Mouse (Mus musculus): ENCODE data around the gene Syde2.

Gene Syde2

GRCm38 (mm10) chr3:146010751-146011150 lies 23.1 kb downstream of the Syde2 start:
- no peak for DNase-seq (ENCODE audit: low read depth, low spot score)

- DNase-seq (ENCODE audit: low read depth, low spot score): peak; percentile 47
Observed at GRCm38 (mm10) chr3:146011544-146012218, 24.0 kb downstream of the Syde2 start.

DNA sequence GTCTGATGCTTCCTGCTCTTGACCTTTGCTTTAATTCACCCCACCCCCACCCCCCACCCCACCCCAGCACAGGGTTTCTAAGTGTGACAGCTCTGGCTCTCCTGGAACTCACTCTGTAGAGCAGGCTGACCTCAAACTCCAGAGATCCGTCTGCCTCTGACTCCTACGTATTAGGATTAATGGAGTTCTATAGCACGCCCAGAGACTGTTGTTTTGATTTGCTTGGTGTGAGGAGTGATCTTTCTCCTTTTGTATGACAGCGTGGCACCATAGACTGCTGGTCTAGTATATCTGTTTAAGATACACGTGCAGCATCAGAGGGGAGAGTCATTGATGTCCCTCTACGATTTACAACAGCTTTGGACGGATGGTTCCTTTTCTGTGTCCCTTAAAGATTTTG lies 25.8 kb downstream of the Syde2 start:
- DNase-seq (ENCODE audit: low read depth, low spot score): no peak

DNA sequence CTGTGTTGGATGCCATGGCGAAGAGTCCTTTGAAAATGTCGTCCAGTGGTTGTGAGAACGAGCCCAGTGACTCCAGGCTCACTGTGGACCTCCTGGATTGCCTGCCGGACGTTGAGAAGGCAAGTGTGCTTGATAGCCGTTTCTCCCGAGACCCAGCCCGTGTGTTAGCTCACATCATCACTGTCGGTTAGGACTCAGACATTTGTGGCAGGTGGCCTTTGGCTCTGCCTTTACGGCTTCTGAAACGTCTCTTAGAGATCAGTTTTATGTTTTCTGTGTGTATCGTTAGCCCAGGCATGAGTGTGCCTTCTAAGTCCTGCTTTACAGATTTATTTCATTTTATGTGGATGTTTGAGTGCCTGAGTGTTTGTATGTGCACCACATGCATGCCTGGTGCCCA lies 26.7 kb downstream of the Syde2 start:
- DNase-seq (ENCODE audit: low read depth, low spot score): no peak

GRCm38 (mm10) chr3:146016979-146017378 lies 29.3 kb downstream of the Syde2 start:
- DNase-seq (ENCODE audit: low read depth, low spot score): no peak

DNA sequence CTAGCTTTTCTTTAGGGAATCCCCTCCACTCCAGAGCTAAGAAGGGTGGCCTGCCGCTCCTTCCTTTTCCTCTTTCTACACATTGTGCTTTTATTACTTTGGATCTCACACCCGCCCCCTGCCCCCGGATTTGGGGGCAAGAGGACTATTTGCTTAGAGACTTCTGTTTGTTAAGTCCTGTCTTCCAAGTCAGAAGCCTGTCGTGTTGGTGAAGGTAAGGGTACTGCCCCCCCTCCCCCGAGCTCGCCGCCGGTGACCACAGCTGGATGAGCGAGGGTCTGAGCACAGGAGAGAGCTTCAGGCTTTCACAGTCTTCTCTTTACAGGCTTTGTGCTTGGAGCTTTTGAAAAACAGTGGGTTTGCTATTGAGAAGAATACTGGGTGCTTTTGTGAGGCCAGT lies 29.9 kb downstream of the Syde2 start:
- DNase-seq (ENCODE audit: low read depth, low spot score): no peak

DNA sequence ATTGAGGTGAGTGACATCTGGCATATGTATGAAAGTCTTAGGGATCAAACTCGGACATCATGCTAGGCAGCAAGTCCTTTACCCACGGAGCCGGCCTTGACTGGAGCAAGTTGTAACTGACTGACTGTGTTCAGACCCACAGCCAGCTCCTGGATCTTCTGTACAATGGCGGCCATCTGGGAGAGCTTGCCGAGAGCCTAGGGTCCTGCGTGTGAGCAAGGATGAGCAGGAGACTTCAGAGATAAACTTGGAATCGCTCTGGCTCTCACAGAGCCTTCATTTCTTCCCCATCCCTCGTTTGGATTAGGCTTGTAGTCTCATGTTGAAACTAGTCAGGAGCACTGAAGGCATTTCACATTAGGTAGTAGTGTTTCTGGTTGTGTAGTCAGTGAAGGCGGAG lies 34.6 kb downstream of the Syde2 start:
- DNase-seq (ENCODE audit: low read depth, low spot score): no peak

- DNase-seq (ENCODE audit: low read depth, low spot score): peak; percentile 88
Observed at GRCm38 (mm10) chr3:146024746-146025145, 37.1 kb downstream of the Syde2 start.

DNA sequence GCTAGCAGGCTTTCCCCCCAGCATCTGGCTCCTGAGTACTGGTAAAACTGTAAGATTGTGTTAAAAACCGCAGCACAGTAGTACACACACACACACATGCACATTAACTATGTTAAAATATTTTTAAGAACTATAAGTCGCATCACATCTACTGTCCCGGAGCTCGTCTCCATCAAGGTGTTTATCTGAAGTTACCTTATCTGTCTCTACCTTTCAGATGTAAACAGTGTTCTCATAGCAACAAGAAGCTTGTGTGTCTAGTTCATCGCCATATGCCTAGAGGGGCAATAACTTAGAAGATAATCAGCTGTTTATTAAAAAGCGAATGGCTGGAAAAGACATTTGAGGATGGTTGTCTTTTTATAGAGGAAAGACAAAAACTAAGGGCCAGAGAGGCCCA lies 37.8 kb downstream of the Syde2 start:
- no peak for DNase-seq (ENCODE audit: low read depth, low spot score)

GRCm38 (mm10) chr3:146027116-146027515 lies 39.4 kb downstream of the Syde2 start:
- peak; percentile 64 for DNase-seq (ENCODE audit: low read depth, low spot score)

- peak; percentile 63 for DNase-seq (ENCODE audit: low read depth, low spot score)
Observed at GRCm38 (mm10) chr3:146028406-146028805, 40.7 kb downstream of the Syde2 start.

DNA sequence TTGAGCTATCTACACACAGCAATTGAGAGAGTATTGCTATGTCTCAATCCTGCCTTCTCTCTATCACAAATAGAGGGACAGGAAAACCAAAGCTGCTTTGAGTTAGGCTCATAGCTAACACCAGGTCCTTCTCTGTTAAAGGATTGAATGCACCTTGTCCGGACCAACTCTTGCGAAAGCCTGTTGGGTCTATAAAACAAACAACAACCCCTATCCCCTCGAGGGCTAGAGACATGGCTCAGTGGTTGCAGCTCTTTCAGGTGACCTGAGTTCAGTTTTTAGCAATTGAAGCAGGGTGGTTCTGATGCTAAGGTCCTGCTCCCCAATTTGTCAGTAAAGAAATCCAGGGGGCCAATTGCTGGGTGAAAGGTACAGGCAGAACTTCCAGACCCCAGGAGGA lies 41.6 kb downstream of the Syde2 start:
- no peak for DNase-seq (ENCODE audit: low read depth, low spot score)

DNA sequence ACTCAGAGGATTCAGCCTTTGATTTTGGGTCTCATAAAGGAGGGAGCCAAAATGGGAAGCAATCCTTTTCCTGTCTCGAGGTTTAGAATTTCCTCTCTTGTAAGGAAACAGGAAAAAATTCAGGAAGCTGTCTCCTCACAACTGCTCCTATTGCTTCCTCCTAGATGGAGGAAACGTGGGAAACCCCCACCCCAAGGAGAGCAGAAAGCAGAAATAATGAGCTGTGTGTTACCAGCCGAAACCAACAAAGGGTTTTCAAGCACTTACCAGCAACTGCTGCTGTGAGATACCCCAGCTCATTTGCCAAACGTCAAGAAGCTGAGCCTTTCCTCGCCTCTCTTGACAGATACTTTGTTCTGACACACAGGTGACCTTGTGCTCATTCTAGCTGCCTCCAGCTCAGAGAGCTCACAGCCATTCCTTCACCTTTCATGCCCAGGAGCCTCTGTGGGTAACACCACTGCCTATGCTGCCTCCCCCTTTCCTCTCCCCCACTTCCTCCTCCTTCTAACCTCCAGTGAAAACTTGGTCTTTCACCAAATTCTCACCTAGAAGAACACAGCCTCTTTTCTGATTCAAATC lies 42.7 kb downstream of the Syde2 start:
- DNase-seq (ENCODE audit: low read depth, low spot score): no peak

GRCm38 (mm10) chr3:146032976-146033375 lies 45.3 kb downstream of the Syde2 start:
- DNase-seq (ENCODE audit: low read depth, low spot score): no peak

DNA sequence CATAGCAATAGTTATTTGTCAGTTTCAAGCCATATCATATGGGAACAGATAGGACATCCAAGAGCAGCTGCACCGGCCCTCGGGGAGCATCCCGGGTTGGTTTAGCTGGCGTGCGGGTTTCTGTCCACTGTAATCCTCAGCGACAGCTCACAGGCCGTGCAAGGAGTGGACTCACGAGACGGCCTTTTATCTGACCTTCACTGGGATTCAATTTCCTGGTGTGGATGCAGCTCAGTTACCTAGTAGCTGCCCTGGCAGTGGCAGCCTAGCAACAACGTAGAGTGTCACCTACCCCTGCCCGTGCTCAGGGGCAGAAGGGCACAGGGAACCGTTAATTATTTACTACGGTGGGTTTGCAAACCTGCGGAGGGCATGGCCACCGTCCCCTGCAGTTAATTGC lies 50.2 kb downstream of the Syde2 start:
- no peak for DNase-seq (ENCODE audit: low read depth, low spot score)

- DNase-seq (ENCODE audit: low read depth, low spot score): peak; percentile 51
Observed at GRCm38 (mm10) chr3:146039132-146039903, 51.6 kb downstream of the Syde2 start.

DNA sequence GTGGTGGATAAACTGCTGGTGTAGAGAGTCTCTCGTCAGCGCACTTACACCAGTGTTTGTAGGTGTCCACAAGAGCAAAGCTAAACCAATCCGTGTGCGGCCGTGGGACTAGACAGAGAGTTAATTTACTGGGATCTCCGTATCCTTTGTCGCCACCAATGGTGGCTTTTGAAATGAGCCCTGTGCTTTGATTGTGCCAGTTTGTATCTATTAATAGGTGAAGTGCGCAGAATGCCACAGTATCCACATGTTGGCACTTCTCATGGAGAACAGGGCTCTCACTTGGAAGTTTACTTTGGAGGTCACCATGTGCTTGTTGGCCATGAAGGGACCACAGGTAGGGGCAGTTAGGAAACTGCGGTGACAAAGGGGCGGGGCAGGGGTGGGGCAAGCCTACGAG lies 53.7 kb downstream of the Syde2 start:
- no peak for DNase-seq (ENCODE audit: low read depth, low spot score)

DNA sequence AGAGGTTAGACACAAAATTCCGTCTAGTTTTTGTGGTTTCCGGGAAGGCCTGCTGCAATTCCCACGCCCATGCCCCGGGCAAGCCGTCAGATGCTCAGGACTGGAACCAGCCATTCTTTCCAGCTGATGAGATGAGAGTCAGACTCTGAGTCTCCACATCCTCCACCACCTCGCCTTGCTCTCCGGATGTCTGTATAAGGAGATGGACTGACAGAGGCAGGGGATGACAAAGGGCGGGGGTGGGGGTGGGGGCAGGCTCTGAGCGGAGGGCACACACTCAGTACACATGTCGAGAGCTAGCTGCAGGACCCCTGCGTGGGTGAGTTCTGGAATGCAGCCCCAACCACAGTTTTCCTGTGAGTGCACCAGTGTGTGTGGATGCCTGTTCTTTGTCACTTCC lies 57.3 kb downstream of the Syde2 start:
- no peak for DNase-seq (ENCODE audit: low read depth, low spot score)

GRCm38 (mm10) chr3:146046076-146046475 lies 58.4 kb downstream of the Syde2 start:
- DNase-seq (ENCODE audit: low read depth, low spot score): no peak

GRCm38 (mm10) chr3:146047704-146048207 lies 60.1 kb downstream of the Syde2 start:
- peak; percentile 80 for DNase-seq (ENCODE audit: low read depth, low spot score)

DNA sequence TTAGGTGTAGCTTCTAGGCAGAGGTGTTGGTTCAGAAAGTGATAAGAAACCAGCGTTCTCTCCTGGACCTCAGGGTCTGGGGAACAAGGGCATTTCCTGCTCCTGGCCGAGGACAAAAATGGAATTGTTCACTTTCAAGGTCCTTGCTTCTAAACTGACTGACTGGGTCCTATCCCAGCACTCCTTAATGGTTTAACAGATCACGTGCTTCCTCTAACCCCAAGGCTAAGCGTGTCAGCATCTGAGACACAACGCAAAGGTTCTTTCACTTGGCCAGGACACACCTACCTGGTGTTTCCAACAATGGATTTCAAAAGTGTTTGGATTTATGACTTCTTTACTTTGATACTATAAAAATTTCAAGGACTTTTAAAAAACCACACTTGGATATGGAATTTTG lies 62.3 kb downstream of the Syde2 start:
- DNase-seq (ENCODE audit: low read depth, low spot score): no peak

DNA sequence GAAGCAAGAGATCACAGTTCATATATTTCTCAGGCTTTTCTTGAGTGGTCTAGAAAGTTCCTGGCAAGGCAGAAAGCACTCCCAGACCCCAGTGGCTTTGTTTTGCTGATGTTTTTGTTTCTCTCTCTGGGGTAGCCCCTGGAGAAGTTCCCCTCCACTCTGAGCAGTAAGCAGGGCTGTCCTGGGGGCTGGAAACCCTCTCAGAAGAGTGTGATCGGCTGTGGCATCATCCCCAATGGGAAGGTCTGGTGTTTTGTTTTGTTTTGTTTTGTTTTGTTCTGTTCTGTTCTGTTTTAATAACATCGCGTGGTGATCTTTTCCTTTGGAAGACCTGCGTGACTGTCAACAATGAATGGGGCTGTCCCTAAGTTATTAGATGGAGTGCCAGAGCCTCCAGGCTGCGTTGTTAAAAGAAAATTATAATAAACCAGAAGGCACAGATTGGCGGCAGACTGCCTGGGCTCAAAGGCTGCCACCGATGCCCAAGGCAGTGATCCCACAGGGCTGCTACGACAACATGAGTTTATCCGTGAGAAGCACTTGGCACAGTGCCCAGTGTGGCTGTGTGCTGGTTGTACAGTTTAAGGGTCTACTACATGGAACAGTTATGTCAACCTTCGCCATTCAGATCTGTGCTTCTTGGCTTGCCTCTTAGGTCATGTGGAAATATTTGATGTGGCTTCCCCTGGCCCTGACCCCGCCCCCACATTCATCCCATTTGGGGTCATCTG lies 63.8 kb downstream of the Syde2 start:
- no peak for DNase-seq (ENCODE audit: low read depth, low spot score)

All from R1 (cell line).